Mouse (Mus musculus): Measurements from ENCODE around the gene Vwa3a.

- TF ChIP-seq CTCF (IDR thresholded peaks at IDR 0.05; ENCODE audit: extremely low read depth, insufficient read depth, insufficient read length, insufficient replicate concordance) = no peak
- TF ChIP-seq POLR2A (IDR thresholded peaks at IDR 0.05; ENCODE audit: low read depth, low read length) = no peak
These were observed 4.5 kb downstream of the Vwa3a start for GRCm38 (mm10) chr7:120743366-120744351.

All from spleen, adult 2 months (tissue).